Mouse (Mus musculus) bone marrow macrophage, adult 2 months (primary cell): ENCODE data around the gene 1700001O22Rik.

Source experiments
- CTCF ChIP-seq: IDR thresholded peaks from 2 replicates; pipeline ENCODE4 v1.5.1; 2012; ENCODE audit warnings: low read depth, mild to moderate bottlenecking, low read length, moderate library complexity
- POLR2A ChIP-seq: IDR thresholded peaks from 2 replicates; pipeline ENCODE4 v1.6.1; 2012; ENCODE audit warnings: mild to moderate bottlenecking, low read depth, low read length, borderline replicate concordance

DNA sequence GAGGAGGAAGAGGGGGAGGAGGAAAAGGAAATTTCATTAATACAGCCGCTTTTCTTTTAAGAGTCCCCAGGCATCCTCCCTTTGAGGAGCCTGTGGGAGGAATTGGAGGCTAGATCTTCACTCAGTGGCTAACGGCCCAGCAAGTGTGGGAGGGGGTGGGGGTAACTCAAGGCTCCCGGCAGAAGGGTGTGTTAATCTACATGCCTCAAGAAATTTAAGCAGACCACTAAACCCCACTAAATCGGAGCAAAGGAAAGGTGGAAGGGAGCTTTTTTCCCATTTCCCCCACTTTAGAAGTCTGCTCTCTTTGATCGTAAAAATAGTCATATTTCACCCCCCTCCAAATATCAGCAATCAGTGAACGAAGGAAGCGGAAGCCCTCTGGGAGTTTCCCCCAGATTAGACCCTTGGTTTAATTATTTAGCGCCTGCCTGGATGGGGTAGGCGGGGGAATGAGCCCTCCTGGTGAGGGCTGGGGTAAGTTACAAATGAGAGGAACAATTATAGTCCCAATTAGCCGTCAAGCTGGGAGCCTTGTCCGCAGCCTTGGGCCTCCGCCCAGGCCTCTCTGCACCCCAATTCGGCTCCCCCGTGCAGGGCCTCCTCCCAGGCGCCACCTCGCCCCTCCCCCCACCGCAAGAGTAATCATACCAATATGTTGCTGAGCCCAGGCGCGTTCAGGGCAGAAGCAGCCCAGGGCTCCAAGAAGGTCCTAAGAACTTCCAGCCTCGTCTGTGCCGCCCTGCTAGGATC lies 33.0 kb upstream of the 1700001O22Rik start:
- no peak for TF ChIP-seq CTCF
- TF ChIP-seq POLR2A = no peak
